Mouse (Mus musculus) lung, adult 18-20 months (tissue): ENCODE measurements around the gene Cav2.

Experiments
- DNase-seq, 2 experiments: peaks; one replicate each; pipeline ENCODE4 v3.0.0; 2022; ENCODE audit warnings: mixed read lengths in 2 of 2

Gene Cav2

DNA sequence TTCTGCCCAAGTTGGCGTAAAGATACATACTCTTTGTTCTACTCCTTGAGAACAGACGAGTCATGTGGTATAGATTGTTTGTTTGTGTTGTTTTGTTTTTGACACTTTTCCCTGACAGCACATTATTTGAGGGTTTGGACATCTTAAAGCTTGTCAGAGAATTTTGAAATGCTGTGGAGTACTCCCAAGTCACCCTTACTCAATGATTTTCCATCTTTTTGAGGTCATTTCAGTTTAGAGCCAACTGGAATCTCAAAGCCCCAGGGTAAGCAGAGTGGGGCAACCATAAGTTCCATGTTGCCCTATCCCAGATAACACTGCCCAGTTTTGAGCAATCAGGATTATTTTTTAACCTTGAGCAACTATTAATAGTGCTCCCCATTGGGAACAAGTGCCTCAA lies 33.3 kb downstream of the Cav2 start:
- DNase-seq, result no peak

- no peak for DNase-seq
These were observed 34.0 kb downstream of the Cav2 start for GRCm38 (mm10) chr6:17314659-17315616.

GRCm38 (mm10) chr6:17316294-17317166 lies 35.5 kb downstream of the Cav2 start:
- DNase-seq, result no peak

GRCm38 (mm10) chr6:17317167-17317524 lies 36.2 kb downstream of the Cav2 start:
- DNase-seq, result no peak

DNA sequence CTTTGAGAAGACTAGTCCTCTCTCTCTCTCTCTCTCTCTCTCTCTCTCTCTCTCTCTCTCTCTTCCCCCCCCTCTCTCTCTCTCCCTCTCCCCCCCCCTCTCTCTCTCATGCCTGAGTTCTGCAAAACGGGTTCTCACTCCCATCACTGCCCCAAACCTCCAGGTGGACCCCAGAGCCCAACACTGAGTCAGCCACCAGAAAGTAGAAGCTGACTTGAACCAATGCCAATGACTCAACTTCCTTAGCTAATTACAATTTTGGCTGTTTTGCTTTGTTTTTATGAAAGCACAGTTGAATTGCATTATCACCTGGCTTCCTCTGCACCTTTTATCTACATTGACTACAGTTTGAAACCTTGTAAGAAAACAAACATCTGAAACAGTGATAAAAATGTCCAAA lies 37.0 kb downstream of the Cav2 start:
- DNase-seq, result no peak

DNA sequence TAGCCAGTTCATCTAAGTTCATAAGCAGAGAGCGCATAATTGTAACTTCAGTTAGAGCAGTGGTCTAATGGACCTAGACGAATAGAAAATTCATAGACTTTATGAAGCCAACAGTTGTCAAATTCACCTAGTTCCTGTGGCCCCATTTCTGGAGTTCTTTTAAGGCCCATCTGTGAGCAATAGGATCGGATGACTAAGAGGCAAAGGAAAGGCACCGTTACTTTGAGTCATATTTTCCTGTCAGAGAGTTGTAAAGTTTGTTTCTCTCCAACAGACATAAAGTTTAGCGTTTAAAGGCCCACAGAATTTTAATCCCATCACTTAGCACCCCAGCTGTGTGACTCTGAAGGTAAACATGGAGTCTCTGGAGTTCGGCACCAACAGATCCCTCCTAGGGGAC lies 41.0 kb downstream of the Cav2 start:
- DNase-seq, result no peak

DNA sequence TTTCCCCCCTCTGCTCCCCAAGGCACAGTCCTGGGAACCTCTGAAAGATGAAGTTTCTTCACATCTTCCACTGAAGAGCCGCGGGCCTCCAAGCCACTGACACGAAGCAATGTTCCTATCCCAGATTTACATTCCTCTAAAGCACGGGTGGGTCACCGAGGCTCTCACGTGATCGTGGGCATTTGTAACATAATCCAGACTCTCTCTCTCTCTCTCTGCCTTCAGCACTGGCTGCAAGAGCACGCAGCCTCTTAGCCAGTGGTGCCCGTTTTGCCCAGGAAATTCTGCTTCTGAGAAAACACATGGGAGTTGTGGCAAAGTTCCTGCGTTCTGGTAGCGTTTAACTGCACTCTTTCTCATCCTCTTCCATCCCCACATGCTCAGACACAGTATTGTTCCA lies 46.2 kb downstream of the Cav2 start:
- DNase-seq, result no peak

- no peak for DNase-seq
These were observed 48.8 kb downstream of the Cav2 start for GRCm38 (mm10) chr6:17329801-17330200.

DNA sequence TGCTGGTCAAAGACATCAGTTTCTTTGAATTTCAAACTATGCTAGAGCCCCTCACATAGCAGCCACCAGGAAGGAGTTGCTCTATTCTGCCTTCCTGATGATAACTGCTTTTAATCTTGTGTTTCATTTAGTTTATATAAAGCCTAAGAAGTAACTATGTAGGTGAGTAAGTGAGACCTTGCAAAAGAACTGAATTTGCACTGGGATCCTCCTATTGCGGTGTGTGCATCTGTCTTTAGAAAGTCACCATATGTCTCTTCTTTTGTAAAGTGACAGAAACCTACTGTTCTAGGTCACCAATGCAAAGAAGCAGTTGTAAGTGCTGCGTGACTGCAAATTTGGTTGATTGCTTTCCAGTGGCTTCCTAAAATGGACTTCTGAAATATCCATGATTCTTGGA lies 56.7 kb downstream of the Cav2 start:
- DNase-seq, result no peak
